Mouse (Mus musculus): ENCODE measurements around the gene Bclaf1. TPM values are rescaled to one million over a fixed set of nuclear protein-coding genes. Genes with fewer than 3 reads are reported as not detected.

Gene Bclaf1
- 110 TPM for polyA plus RNA-seq (2014; fragmentation: Illumina TruSeq; extraction: RNeasy Lipid Tissue Mini Kit (QIAGEN cat#74804); ENCODE audit: low read depth, low replicate concordance)

GRCm38 (mm10) chr10:20311918-20312735 lies at the start of gene Bclaf1:
Gene Bclaf1 (plus strand): TSS chr10:20312469.

GRCm38 (mm10) chr10:20347285-20348214 lies 35.3 kb downstream of the Bclaf1 start, which contains the start of gene Mtfr2:
Gene Mtfr2 (plus strand): TSS chr10:20347770.

Other genes starting within 250 kb of the Bclaf1 start
- 61.7 TPM for gene Map7, start 164.0 kb upstream of the Bclaf1 start, polyA plus RNA-seq (2014; fragmentation: Illumina TruSeq; extraction: RNeasy Lipid Tissue Mini Kit (QIAGEN cat#74804); ENCODE audit: low read depth, low replicate concordance)
- 0.28 TPM for gene Mtfr2, start 35.3 kb downstream of the Bclaf1 start, polyA plus RNA-seq (2014; fragmentation: Illumina TruSeq; extraction: RNeasy Lipid Tissue Mini Kit (QIAGEN cat#74804); ENCODE audit: low read depth, low replicate concordance)

All from kidney, adult 10 weeks (tissue).